Mouse (Mus musculus) thymus, adult 2 months (tissue): ENCODE data around the gene Acox2.

Experiments used
- CTCF ChIP-seq: fragments of 200-500 bp; IDR thresholded peaks from 2 replicates; pipeline ENCODE4 v1.5.1; 2012; ENCODE audit warnings: mild to moderate bottlenecking, control low read depth, low read length, moderate library complexity, borderline replicate concordance; ENCODE audit not compliant: control insufficient read depth, poor library complexity, insufficient read depth; ENCODE audit errors: extremely low read depth
- POLR2A ChIP-seq: fragments of 200-500 bp; IDR thresholded peaks from 2 replicates; pipeline ENCODE4 v1.6.1; 2012; ENCODE audit warnings: mild to moderate bottlenecking, low read length, control low read depth, moderate library complexity; ENCODE audit not compliant: control insufficient read depth, poor library complexity, insufficient read depth; ENCODE audit errors: extremely low read depth

DNA sequence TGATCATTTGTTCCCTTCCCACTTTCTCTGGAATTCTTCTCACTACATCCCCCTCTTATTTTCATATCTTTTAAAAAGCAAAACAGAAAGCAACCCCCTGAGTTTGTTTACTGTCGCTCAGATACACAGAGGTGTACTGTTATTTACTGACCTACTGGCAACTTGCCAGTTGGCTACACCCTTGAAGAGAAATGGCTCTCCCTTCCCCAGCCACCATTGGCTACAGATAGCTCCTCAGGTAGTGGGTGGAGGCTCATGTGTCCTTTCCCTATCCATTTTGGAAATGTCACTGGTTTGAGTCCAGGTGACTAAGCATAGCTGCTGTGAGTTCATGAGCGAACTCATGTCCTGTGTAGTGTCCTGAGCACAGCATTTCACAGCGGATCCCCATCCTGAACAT, 57.4 kb downstream of the Acox2 start:
- TF ChIP-seq POLR2A (no peak), CTCF (no peak)
